Mouse (Mus musculus): ENCODE results near the gene Fgd6.

GRCm38 (mm10) chr10:94142427-94142826 is 106.6 kb downstream of the Fgd6 start:
- no peak for TF ChIP-seq CTCF (conservative IDR thresholded peaks at IDR 0.05; ENCODE audit: insufficient read depth, insufficient read length, low read depth, low read length)
- TF ChIP-seq POLR2A (IDR thresholded peaks at IDR 0.05; ENCODE audit: low read depth, low read length): no peak
